Mouse (Mus musculus): ENCODE data around the gene Fbxl15. TPM values are rescaled to one million over a fixed set of nuclear protein-coding genes. Genes with fewer than 3 reads are reported as not detected.
A peak's percentile ranks its signal among the peaks of the same experiment; 100 is the strongest.

The Fbxl15 gene
- polyA plus RNA-seq, 1 experiment from 2014 or later: 13.2 TPM

GRCm38 (mm10) chr19:46375489-46375888 lies 47.5 kb downstream of the Fbxl15 start:
- no peaks in the 10 kb centered on the region for H3K9me3 ChIP-seq (ENCODE audit: control insufficient read depth, low read length)
- 46% methylated on average over 5 of the region's 5 CpGs for WGBS
- DNase-seq (ENCODE audit: low spot score) (no peak), ATAC-seq (ENCODE audit: low FRiP score, low TSS enrichment) (no peak)
- no peaks in the 10 kb centered on the region for H3K27me3 ChIP-seq (ENCODE audit: control insufficient read depth, insufficient read depth, low read length)
- no peak overlapping the region for H3K4me3 ChIP-seq (ENCODE audit: low read depth, low read length)
- no peaks in the 10 kb centered on the region for H3K4me1 ChIP-seq (replicated peaks; ENCODE audit: control insufficient read depth, insufficient read depth)
- H3K27ac ChIP-seq (replicated peaks): no peak overlapping the region
- H3K36me3 ChIP-seq (ENCODE audit: control insufficient read depth, insufficient read depth, low read length): peaks cover 26% of the 10 kb centered on the region
- no peak overlapping the region for H3K9ac ChIP-seq (ENCODE audit: low read length)
- H3K4me2 ChIP-seq (replicated peaks; ENCODE audit: low read depth): no peak overlapping the region
- no peak for TF ChIP-seq CTCF (IDR thresholded peaks at IDR 0.05; ENCODE audit: low read depth)
- no peak for TF ChIP-seq EP300 (optimal IDR thresholded peaks at IDR 0.05)

DNA sequence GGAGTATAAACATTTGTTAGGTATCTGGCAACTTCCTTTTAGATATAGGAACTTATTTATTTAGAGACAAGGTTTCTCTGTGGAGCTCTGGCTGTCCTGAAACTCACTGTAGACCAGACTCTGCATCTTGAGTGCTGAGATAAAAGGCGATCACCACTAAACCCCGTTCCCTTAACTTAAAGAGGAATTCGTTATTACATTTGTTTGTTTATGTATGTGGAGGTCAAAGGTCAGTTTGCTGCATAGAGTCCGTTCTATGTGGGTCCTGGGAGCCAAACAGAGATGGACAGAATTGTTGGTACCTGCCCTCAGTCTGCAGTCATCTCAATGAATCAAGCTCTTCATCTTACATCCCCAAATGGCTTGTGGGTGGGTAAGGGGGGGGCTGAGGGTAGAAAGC lies 47.9 kb downstream of the Fbxl15 start:
- ATAC-seq (ENCODE audit: low FRiP score, low TSS enrichment) (no peak), DNase-seq (ENCODE audit: low spot score) (no peak)
- 27% methylated on average over 4 of the region's 4 CpGs for WGBS

More for the DNA sequence above, 47.9 kb downstream of the Fbxl15 start:
- no peak overlapping the region for H3K4me2 ChIP-seq (replicated peaks; ENCODE audit: low read depth)
- H3K9me3 ChIP-seq (ENCODE audit: control insufficient read depth, low read length): no peaks in the 10 kb centered on the region
- H3K36me3 ChIP-seq (ENCODE audit: control insufficient read depth, insufficient read depth, low read length): peaks cover 27% of the 10 kb centered on the region
- H3K4me3 ChIP-seq (ENCODE audit: low read depth, low read length): no peak overlapping the region
- TF ChIP-seq EP300 (optimal IDR thresholded peaks at IDR 0.05) (no peak), CTCF (IDR thresholded peaks at IDR 0.05; ENCODE audit: low read depth) (no peak)
- no peak overlapping the region for H3K9ac ChIP-seq (ENCODE audit: low read length)
- H3K27ac ChIP-seq (replicated peaks): no peak overlapping the region
- no peaks in the 10 kb centered on the region for H3K27me3 ChIP-seq (ENCODE audit: control insufficient read depth, insufficient read depth, low read length)
- no peaks in the 10 kb centered on the region for H3K4me1 ChIP-seq (replicated peaks; ENCODE audit: control insufficient read depth, insufficient read depth)

MicroRNAs encoded within 50 kb of the gene (microRNA counts, 519-probe panel; counts per million panel counts)
- microRNA mmu-miR-146b: 4,334 counts per million, percentile 39 among the panel's probes with 10 or more counts

Small RNA genes within 50 kb of the gene (microRNA-seq; reads per million reads assigned to microRNA genes)
- gene Mir146b: 1.6 reads per million

Other genes starting within 250 kb of the Fbxl15 start
- 0.05 TPM in 1 of 2 replicates, not detected in the other for gene Elovl3, start 196.3 kb upstream of the Fbxl15 start, polyA plus RNA-seq (2015; fragmentation: Nextera tagmentation; extraction: Ambion mirVana)
- 0.13 and 0.22 TPM in 2 replicates for gene Pitx3, start 179.9 kb upstream of the Fbxl15 start, polyA plus RNA-seq (2015; fragmentation: Nextera tagmentation; extraction: Ambion mirVana)
- 21.2 and 29.0 TPM in 2 replicates for gene Gbf1, start 175.7 kb upstream of the Fbxl15 start, polyA plus RNA-seq (2015; fragmentation: Nextera tagmentation; extraction: Ambion mirVana)
- 11.4 and 11.6 TPM in 2 replicates for gene Nfkb2, start 23.9 kb upstream of the Fbxl15 start, polyA plus RNA-seq (2015; fragmentation: Nextera tagmentation; extraction: Ambion mirVana)
- 44.9 and 59.2 TPM in 2 replicates for gene Psd, start 1.0 kb upstream of the Fbxl15 start, polyA plus RNA-seq (2015; fragmentation: Nextera tagmentation; extraction: Ambion mirVana)
- 75.3 and 77.5 TPM in 2 replicates for gene Cuedc2, start 10.5 kb downstream of the Fbxl15 start, polyA plus RNA-seq (2015; fragmentation: Nextera tagmentation; extraction: Ambion mirVana)
- 5.3 and 7.7 TPM in 2 replicates for gene Mfsd13a, start 12.9 kb downstream of the Fbxl15 start, polyA plus RNA-seq (2015; fragmentation: Nextera tagmentation; extraction: Ambion mirVana)
- 1.6 and 1.7 TPM in 2 replicates for gene 2310034G01Rik, start 22.1 kb downstream of the Fbxl15 start, polyA plus RNA-seq (2015; fragmentation: Nextera tagmentation; extraction: Ambion mirVana)
- 90.1 and 94.7 TPM in 2 replicates for gene Actr1a, start 67.6 kb downstream of the Fbxl15 start, polyA plus RNA-seq (2015; fragmentation: Nextera tagmentation; extraction: Ambion mirVana)
- gene Sufu, start 68.7 kb downstream of the Fbxl15 start, polyA plus RNA-seq (2015; fragmentation: Nextera tagmentation; extraction: Ambion mirVana): 9.5 and 9.9 TPM in 2 replicates
- 15.1 and 16.4 TPM in 2 replicates for gene Trim8, start 173.5 kb downstream of the Fbxl15 start, polyA plus RNA-seq (2015; fragmentation: Nextera tagmentation; extraction: Ambion mirVana)
- gene Arl3, start 245.0 kb downstream of the Fbxl15 start, polyA plus RNA-seq (2015; fragmentation: Nextera tagmentation; extraction: Ambion mirVana): 39.6 and 41.6 TPM in 2 replicates
- 9.4 and 10.0 TPM in 2 replicates for gene Sfxn2, start 245.2 kb downstream of the Fbxl15 start, polyA plus RNA-seq (2015; fragmentation: Nextera tagmentation; extraction: Ambion mirVana)

All from stomach, postnatal 0 days (tissue).